Mouse (Mus musculus) bone marrow macrophage, adult 2 months (primary cell): ENCODE results near the gene Tmem88b.

Experiments used
- CTCF ChIP-seq: IDR thresholded peaks from 2 replicates; pipeline ENCODE4 v1.5.1; 2012; ENCODE audit warnings: low read depth, mild to moderate bottlenecking, low read length, moderate library complexity
- POLR2A ChIP-seq: IDR thresholded peaks from 2 replicates; pipeline ENCODE4 v1.6.1; 2012; ENCODE audit warnings: mild to moderate bottlenecking, low read depth, low read length, borderline replicate concordance

- TF ChIP-seq CTCF (no peak), POLR2A (no peak)
These were observed 16.4 kb upstream of the Tmem88b start for GRCm38 (mm10) chr4:155802075-155802474.
